Mouse (Mus musculus): Measurements from ENCODE around the gene Wdr27.

DNA sequence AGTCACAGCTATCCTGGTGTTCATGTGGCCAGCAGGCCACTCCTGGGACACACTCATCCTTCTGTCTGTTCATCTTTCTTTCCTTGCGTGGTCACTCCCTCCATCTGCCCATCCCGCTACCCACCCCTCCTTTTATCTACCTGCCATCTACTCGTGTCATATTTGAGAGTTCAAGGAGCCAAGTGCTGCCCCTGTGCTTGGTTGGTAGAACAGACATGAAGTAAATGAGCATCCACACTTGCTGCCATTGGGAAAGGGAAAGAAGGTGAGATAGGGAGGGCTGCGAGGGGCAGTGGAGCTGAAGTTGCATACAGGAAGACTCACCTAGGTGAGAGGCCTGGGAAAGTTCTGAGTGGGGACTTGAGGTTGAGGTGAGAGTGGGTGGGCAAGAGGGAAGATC lies 28.6 kb downstream of the Wdr27 start:
- TF ChIP-seq POLR2AphosphoS5 (IDR thresholded peaks at IDR 0.05; ENCODE audit: insufficient replicate concordance, low read depth, low read length) (no peak), CTCF (IDR thresholded peaks at IDR 0.05; ENCODE audit: low read depth, low read length) (no peak)
